Mouse (Mus musculus) small intestine, adult 2 months (tissue): ENCODE measurements around the gene Qk. TPM values are rescaled to one million over a fixed set of nuclear protein-coding genes. Genes with fewer than 3 reads are reported as not detected.
A peak's percentile ranks its signal among the peaks of the same experiment; 100 is the strongest.

ENCODE experiments used
- H3K27ac ChIP-seq: fragments of 200-500 bp; 2 replicates; pipeline ENCODE4 v1.5.1; 2012; ENCODE audit warnings: low read depth, low read length, control low read depth, inconsistent platforms; ENCODE audit not compliant: insufficient read depth
- H3K27me3 ChIP-seq: fragments of 200-500 bp; 2 replicates; pipeline ENCODE4 v1.6.1; 2012; ENCODE audit warnings: mild to moderate bottlenecking, moderate library complexity, low read length, inconsistent platforms; ENCODE audit not compliant: control insufficient read depth, insufficient read depth
- H3K36me3 ChIP-seq: fragments of 200-500 bp; 2 replicates; pipeline ENCODE4 v1.6.1; 2012; ENCODE audit warnings: mild to moderate bottlenecking, low read length, control low read depth, inconsistent platforms; ENCODE audit not compliant: control insufficient read depth, insufficient read depth
- H3K4me1 ChIP-seq: fragments of 200-500 bp; 2 replicates; pipeline ENCODE4 v1.6.1; 2012; ENCODE audit warnings: low read length, inconsistent platforms, mixed read lengths; ENCODE audit not compliant: control insufficient read depth, insufficient read depth, insufficient read length
- H3K4me3 ChIP-seq: fragments of 200-500 bp; 2 replicates; pipeline ENCODE4 v1.5.1; 2012; ENCODE audit warnings: low read depth, mild to moderate bottlenecking, control low read depth, inconsistent platforms, low read length, moderate library complexity
- CTCF ChIP-seq: fragments of 200-500 bp; IDR thresholded peaks from 2 replicates; pipeline ENCODE4 v1.5.1; 2012; ENCODE audit warnings: low read depth, mild to moderate bottlenecking, control low read depth, inconsistent platforms, low read length, moderate library complexity, mixed read lengths; ENCODE audit not compliant: insufficient replicate concordance, insufficient read length; ENCODE audit errors: extremely low read depth
- POLR2A ChIP-seq: fragments of 200-500 bp; IDR thresholded peaks from 2 replicates; pipeline ENCODE4 v1.6.1; 2012; ENCODE audit warnings: low read depth, mild to moderate bottlenecking, control low read depth, inconsistent platforms, low read length, moderate library complexity
- WGBS: fragments of 180-500 bp; shearing (Covaris S2); methylation state at CpG from one replicate; pipeline ENCODE4 v1.1.7; 2018; 5-methylcytosine and 5-hydroxymethylcytosine counted together
- polyA plus RNA-seq: library from polyadenylated mRNA; depleted of rRNA; stranded (reverse); fragments of >200 nt; gene quantifications from 2 replicates; pipeline ENCODE4 v1.2.3, GENCODE M21; 2012

Gene Qk
- polyA plus RNA-seq, 1 experiment = 13.5 TPM

GRCm38 (mm10) chr17:10317981-10318551 lies 1.6 kb downstream of the Qk start:
- H3K36me3 ChIP-seq = no peaks in the 10 kb centered on the region
- TF ChIP-seq CTCF = no peak
- no peak for TF ChIP-seq POLR2A
- no peaks in the 10 kb centered on the region; the same call in 1 of the 2 replicates for H3K4me1 ChIP-seq
- H3K27me3 ChIP-seq = peaks cover 29% of the 10 kb centered on the region
- H3K4me3 ChIP-seq = peak overlapping the region; percentile 98
- WGBS = 2% methylated on average over 46 of the region's 46 CpGs
- peak overlapping the region; percentile 80 for H3K27ac ChIP-seq

- Histone ChIP-seq H3K4me3 (no peak overlapping the region), H3K27ac (peak overlapping the region; percentile 64; the same call in 1 of the 2 replicates), H3K36me3 (no peaks in the 10 kb centered on the region), H3K27me3 (peaks cover 29% of the 10 kb centered on the region), H3K4me1 (no peaks in the 10 kb centered on the region; the same call in 1 of the 2 replicates)
- no peak for TF ChIP-seq POLR2A
- no peak for TF ChIP-seq CTCF
- WGBS = 13% methylated on average over 4 of the region's 4 CpGs
Observed at GRCm38 (mm10) chr17:10317186-10317585, 2.5 kb downstream of the Qk start.

GRCm38 (mm10) chr17:10316446-10316845 lies 3.2 kb downstream of the Qk start:
- no peak for TF ChIP-seq POLR2A
- TF ChIP-seq CTCF = no peak
- Histone ChIP-seq H3K4me1 (no peaks in the 10 kb centered on the region; the same call in 1 of the 2 replicates), H3K27ac (no peak overlapping the region), H3K27me3 (peaks cover 29% of the 10 kb centered on the region), H3K36me3 (no peaks in the 10 kb centered on the region), H3K4me3 (no peak overlapping the region)
- 8% methylated on average over 1 of the region's 1 CpGs for WGBS

GRCm38 (mm10) chr17:10310046-10310445 lies 9.6 kb downstream of the Qk start:
- Histone ChIP-seq H3K4me3 (no peak overlapping the region), H3K27me3 (peaks cover 5% of the 10 kb centered on the region; the same call in 1 of the 2 replicates), H3K4me1 (no peaks in the 10 kb centered on the region), H3K36me3 (no peaks in the 10 kb centered on the region), H3K27ac (no peak overlapping the region)
- WGBS = 81% methylated on average over 1 of the region's 1 CpGs
- TF ChIP-seq CTCF = no peak

- TF ChIP-seq POLR2A (no peak), CTCF (no peak)
- Histone ChIP-seq H3K27me3 (peaks cover 5% of the 10 kb centered on the region; the same call in 1 of the 2 replicates), H3K4me1 (no peaks in the 10 kb centered on the region), H3K27ac (no peak overlapping the region), H3K36me3 (no peaks in the 10 kb centered on the region), H3K4me3 (no peak overlapping the region)
- 65% methylated on average over 4 of the region's 4 CpGs for WGBS
Observed at GRCm38 (mm10) chr17:10309135-10309623, 10.5 kb downstream of the Qk start.

GRCm38 (mm10) chr17:10306424-10306823 lies 13.2 kb downstream of the Qk start:
- no peaks in the 10 kb centered on the region for H3K4me1 ChIP-seq
- H3K27me3 ChIP-seq = peaks cover 2% of the 10 kb centered on the region; the same call in 1 of the 2 replicates
- H3K36me3 ChIP-seq = no peaks in the 10 kb centered on the region
- TF ChIP-seq POLR2A = no peak
- H3K4me3 ChIP-seq = no peak overlapping the region
- no peak overlapping the region for H3K27ac ChIP-seq
- 40% methylated on average over 2 of the region's 2 CpGs for WGBS

- Histone ChIP-seq H3K4me1 (no peaks in the 10 kb centered on the region), H3K4me3 (no peak overlapping the region), H3K27ac (no peak overlapping the region), H3K36me3 (no peaks in the 10 kb centered on the region), H3K27me3 (peaks cover 2% of the 10 kb centered on the region; the same call in 1 of the 2 replicates)
- TF ChIP-seq POLR2A = no peak
- TF ChIP-seq CTCF = no peak
Observed at GRCm38 (mm10) chr17:10304001-10304400, 15.7 kb downstream of the Qk start.
